Mouse (Mus musculus) right cerebral cortex, adult 18-20 months (tissue): Measurements from ENCODE around the gene Atic.

ENCODE experiments used
- DNase-seq: peaks from one replicate; pipeline ENCODE4 v3.0.0; 2022; ENCODE audit warnings: mixed read lengths

The Atic gene

DNA sequence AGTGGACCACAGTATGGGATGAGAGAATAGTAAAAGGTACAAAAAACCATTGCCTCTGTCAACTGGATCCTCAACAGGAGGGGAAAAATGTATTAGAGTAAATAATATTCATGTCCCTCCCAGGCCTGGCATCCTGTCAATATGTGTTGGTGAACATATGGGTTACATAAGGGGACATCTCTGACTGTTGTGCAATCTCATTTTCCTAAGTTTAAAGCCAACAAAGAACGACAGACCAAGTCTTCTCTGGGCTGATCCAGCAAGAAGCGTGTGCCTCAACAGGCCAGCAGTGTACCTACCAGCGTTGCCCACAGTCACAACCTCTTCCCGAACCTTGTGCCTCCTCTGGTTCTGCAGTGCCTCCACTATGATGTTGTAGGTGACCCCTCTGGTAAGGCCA lies 38.4 kb downstream of the Atic start:
- DNase-seq = no peak

DNA sequence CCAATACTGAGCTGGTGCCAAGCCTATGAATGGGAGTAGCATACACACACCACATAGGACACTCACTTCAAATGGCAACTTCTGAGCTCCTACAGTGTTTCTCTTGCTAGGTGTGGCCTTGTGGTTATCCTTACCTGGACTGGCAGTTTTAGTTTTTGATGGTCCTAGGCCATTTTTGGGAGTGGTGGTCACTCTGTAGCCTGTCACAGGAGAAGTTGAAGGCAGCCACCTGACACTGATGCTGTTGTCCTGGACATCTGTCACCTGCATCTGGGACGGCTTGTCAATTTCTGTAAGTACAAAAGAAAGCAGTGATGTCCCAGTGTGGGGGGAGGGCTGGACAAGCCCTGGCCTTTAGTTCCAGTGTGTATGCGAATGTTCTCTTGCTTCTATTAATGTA lies 48.8 kb downstream of the Atic start:
- DNase-seq = no peak

DNA sequence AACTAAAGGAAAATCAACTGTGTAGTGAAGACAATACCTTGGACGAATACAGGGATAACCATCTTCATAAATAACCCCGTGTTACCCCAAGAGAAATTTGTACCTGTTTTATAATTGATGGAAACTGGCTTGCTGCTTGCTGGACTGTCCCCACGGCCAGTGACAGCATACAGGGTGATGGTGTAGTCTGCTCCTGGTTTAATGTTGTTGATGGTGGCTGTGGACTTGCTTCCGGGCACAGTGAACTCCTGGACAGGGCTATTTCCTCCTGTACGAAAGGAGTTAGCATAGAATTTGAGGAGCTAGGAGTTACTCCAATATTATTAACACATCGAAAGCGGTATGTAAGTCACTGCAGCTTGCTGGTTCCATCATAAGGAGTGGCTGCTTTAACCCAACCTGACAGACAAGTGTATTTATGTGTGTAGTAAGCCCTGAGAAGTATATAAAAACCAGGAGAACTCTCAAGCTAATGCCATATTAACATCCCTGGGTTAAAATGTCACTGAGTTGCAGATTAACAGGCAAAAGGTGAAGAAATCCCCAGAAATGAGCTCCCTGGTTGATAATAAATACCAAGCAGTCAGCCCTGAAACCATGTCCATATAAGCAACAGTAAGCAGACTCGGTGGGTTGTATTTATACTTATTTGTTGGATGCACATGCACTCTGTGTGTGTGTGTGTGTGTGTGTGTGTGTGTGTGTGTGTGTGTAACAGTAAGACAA lies 49.8 kb downstream of the Atic start:
- DNase-seq = no peak

DNA sequence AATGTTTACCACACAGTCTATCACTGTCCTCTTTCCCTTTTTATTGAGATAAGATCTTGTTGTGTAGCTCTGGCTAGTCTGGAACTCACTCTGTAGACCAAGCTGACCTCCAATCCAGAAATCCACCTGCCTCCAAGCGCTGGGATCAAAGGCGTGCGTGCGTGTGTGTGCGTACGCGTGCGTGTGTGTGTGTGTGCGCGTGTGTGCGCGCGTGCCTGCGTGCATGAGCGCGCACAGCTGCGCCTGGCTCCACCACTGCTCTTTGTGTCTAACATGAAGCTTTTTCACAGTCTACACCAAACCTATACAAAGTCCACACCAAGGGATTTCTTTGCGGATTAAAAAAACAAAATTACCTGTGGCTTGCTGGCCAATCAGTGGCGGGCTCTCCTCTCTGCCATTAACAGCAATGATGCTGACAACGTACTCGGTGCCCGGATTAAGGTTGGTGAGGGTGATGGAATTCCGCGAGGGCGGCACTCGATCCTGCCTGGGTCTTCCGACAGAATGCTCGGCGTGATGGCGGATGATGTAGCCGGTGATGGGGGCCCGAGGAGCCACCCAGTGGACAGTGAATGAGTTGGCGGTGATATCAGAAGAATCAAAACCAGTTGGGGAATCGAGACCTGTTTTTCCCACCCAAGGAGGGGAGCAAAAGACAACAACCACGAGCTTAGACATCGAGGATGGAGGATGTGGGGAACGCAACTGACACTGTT lies 52.3 kb downstream of the Atic start:
- no peak for DNase-seq

DNA sequence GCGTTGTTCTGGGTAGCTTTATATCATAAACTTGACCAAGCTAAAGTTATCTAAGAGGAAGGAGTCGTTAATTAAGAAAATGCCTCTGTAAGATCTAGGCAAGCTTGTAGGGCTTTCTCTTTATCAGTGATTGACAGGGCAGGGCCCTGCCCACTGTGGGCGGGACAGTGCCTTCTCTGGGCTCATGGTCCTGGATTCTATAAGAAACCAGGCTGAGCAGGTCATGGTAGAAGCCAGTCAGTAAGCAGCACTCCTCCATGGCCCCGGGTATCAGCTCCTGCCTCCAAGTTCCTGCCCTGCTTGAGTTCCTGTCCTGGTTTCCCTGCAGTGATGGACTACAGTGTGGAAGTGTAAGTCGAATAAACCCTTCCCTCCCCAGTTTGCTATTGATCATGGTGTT lies 53.0 kb downstream of the Atic start:
- no peak for DNase-seq

DNA sequence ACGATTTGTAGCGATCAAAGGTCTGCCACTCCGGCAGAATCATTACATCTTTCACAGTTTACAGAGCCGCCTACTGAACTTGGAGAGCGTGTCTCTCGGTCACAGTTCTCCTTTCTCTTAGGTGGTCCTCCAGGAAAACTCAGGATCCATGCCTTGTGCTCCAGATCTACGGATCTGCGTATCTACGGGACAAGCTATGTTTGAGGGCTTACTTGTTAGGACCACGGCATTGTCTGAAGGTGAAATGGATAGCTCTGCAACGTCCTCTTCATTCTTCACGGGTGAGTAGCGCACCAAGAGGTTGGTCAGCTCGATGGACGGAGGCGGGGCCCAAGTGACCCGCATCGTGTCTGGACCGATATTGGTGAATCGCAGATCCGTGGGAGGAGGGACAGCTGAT lies 55.3 kb downstream of the Atic start:
- no peak for DNase-seq

DNA sequence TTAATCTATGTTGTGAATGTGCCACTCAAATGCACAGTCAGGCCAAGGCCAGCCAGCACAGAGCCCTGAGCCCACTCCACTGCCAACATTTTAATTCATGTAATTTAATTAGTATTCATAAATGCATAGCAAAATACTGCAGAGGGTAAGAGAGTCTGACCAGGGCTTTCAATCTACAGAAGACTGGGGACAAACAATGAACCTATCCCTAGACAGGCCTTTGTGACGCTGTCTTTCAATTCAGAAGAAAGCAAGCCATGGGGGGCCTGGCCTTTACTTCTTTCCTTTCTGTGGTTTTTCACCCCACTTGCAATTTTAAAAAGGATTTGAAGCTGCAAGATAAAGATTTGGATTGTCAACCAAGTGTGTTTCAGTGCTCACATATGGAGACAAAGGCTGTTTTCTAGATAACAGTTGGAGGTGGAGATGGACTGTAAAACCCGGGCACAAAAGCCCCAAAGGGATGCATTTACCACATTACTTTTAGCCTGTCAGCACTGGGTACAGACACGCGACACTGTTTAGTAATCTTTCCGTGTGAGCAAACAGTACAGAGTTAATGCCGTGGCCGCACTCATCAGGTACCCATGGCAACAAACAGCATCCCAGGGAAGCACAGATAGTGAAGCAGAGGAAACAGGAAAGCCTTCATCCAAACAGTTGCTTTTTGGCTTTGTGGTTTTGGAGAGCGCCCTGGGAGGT lies 57.7 kb downstream of the Atic start:
- DNase-seq = no peak

DNA sequence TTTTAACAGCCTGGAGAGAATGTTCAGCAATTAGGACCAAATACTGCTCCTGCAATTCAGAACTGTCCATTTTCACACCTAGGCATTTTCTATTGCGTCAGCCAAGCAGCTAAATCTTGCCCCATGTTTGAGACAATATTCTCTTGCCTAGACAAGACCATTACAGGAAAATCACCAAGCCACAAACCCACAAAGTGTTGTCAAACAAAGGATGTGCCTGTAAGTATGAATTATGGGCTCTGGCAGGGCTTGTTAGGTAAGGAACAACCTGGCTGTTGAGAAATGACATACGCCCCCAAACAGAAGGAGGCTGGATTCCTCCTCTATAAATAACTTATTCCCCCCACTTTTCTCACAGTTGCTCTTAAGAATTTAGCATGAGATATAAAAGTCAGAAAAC lies 64.6 kb downstream of the Atic start:
- DNase-seq = no peak

DNA sequence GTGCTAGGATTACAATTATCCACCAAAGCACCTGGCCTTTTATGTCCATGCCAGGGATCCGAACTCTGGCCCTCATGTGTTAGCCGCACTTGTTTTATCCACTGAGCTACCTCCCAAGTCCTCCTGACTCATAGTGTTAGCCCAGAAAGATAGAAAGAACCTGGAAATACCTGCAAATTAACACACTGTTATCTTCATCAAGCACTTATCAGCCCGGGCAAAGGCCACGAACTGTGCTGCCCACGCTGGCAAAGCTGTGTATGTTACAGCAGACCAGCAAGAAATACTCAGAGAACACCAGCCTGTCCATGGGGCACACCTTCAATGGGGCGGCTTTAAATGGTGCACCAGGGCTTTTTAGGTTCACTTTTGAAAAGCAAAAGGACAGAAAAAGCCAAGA lies 66.7 kb downstream of the Atic start:
- DNase-seq = no peak
